Mouse (Mus musculus) heart, postnatal 10 days (tissue): Measurements from ENCODE around the gene Cyp2b10. TPM values are rescaled to one million over a fixed set of nuclear protein-coding genes. Genes with fewer than 3 reads are reported as not detected.
"Not testable (repeated sequence)": the region's sequence is repeated elsewhere in the genome, so short reads cannot be mapped to it uniquely, and the experiment has no call there.

Experiments used
- DNase-seq, 2 experiments: peaks; one replicate each; pipeline ENCODE4 v3.0.0; 2021
- intact Hi-C: fragments of 180-260 bp; cut with DNase I; formaldehyde crosslinking; loops from one replicate; pipeline ENCODE4 v1.15.1; 2025
- total RNA-seq, 2 experiments: library from RNA; stranded (reverse); gene quantifications; 2 replicates each; pipeline ENCODE4 v1.2.3; 2021

Cyp2b10 gene
- 1 to 10 TPM in 1 of 2 experiments, under 1 TPM in 1; 0.30 to 1.3 TPM for total RNA-seq

DNA sequence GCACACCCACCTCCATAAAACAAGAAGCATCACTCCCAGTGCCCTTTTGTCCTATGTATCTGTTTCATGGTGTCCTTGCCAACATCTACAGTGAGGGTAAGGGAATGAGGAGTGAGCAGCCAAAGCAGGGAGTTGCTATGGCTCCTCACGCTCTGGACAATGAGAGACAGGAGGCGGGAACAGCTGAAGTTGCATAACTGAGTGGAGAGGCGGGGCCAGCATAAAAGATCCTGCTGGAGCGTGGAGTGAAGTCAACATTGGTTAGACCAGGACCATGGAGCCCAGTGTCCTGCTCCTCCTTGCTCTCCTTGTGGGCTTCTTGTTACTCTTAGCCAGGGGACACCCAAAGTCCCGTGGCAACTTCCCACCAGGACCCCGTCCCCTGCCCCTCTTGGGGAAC, at the start of gene Cyp2b10:
Gene Cyp2b10 (plus strand): TSS at position 210 of the 400 bp plus-strand sequence.
- intact Hi-C loops, result no loop called here
- no peak for DNase-seq

DNA sequence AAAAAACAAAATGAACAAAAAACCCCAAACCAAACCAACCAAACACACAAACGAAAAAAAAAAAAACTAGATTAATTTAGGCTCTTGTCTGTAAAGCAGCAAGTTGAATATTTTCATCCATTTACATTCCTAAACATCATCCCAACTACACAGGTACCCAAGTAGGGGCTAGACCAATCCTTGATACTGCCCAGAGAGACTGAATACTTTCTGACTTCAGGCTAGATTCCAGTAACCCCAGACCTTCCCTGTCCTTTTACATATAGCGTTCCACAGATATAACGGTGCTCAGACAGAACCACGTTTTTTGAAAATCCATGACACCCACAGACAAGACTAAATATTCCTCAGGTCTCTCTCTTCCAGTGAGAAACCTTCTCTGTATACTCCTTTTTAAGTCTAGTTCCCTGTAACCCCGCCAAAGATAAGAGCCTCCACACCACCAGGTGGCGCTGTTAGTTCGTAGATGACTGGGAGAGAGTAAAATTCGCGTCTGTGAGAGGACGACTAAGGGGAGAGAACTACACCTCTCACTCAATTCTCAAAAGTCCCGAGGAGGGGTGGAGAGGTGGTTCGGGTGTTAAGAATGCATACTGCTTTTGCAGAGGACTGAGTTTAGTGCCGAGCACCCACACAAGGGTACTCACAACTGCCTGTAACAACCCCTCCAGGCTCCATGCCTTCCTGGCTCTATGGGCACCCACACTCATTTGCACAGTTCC, 49.5 kb upstream of the Cyp2b10 start:
- intact Hi-C loops, result loop anchor here (5.0 kb wide), 1 partner anchor 91 kb away; no protein-coding TSS in a partner anchor
- DNase-seq, result peak; percentile 89 to 95

DNA sequence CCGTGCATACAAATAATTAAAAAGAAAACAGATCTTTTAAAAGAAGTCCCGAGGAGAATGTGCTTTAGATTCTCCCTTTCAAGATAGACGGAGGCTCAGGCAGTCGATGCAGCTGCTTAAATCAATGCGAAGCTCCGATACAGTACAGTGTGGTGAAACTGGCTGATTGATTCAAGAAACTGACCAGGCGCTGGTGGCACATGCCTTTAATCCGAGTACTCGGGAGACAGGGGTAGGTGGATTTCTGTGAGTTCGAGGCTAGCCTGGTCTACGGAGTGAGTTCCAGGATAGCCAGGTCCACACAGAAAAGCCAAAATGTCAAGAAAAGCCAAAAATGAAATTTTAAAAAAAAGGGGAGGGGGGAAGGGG, 49.0 kb upstream of the Cyp2b10 start:
- intact Hi-C loops, result loop anchor here (5.0 kb wide), 1 partner anchor 91 kb away; no protein-coding TSS in a partner anchor
- no peak for DNase-seq

DNA sequence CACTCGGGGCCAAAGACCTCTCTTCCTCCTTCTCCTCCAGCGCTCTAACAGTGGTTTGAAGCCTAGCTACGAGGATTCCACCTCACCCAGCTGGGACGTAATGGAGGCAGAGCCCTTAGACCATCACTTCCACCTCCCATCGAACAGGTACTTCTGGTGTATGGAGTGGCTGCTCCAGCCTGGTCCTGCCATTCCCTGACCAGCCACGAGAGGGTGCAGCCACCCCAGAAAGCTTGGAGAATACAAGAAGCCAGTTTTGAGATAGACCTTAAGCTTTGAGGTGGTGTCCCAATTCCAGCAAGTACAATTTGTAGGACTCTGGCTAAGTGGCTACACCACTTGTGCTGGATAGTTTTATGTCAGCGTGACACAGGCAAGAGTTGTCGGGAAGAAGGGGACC, 42.3 kb upstream of the Cyp2b10 start:
- intact Hi-C loops, result loop anchor here (10.0 kb wide), 1 partner anchor 1270 kb away; no protein-coding TSS in a partner anchor
- DNase-seq, result peak; percentile 65 to 79

DNA sequence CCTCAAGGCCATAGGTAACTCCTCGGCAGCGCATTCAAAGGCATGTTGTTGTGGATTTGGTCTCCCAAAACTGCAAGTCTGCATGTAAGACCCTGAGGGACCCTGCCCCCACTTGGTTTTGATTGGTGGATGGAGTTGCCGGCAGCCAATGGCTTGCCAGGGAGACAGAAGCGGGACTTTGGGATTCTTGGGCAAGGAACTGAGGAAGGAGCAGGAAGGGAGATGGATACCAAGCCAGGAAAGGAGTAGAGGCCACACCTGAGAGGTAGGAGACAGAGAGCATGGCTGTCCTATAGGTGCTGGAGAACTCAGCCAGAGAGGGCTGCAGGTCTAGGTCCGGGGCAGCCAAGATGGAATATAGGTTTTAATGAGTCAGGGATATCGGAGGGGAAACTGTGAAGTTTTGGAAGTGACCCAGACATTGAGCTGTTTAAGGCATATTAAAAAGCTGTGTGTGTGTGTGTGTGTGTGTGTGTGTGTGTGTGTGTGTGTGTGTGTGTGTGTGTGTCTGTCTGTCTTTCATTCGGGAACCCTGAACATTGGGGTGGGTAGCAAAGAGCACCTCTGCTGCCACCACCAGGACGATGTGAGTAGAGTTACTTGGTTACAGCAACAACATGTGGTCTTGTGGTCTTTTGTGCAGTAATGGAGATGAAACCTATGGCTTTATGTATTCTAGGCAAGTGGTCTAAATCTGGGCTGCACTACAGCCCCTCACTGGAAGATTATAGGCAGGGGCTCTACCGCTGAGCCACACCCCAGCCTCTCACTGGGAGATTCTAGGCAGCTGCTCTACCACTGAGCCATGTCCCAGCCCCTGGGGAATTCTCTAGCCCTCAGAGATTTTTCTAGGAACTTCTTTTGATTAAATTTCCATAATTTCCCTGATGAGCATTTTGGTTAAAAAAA, 37.2 kb upstream of the Cyp2b10 start:
- intact Hi-C loops, result loop anchor here (10.0 kb wide), 1 partner anchor 1265 kb away; no protein-coding TSS in a partner anchor
- peak; percentile 15 to 27 for DNase-seq

DNA sequence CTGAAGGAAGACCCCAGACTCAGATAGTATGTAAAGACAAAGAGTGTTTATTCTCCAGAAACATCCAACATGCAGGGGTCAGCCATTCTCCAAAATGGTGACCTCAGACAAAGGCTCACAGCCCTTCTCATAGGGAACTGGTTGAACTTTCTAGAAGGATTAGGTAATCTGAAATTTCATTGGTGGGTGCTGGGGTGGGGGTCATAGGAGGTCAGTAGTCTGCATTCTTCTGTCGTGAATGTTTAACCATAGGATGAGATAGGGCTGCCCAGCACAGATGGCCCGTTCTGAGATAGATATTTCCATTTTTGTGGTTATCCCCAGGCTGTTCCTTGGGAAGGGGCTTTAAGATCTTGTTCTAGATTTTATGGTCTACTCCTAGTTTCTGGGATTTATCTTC, 35.1 kb upstream of the Cyp2b10 start:
- intact Hi-C loops, result no loop called here
- DNase-seq, result no peak

DNA sequence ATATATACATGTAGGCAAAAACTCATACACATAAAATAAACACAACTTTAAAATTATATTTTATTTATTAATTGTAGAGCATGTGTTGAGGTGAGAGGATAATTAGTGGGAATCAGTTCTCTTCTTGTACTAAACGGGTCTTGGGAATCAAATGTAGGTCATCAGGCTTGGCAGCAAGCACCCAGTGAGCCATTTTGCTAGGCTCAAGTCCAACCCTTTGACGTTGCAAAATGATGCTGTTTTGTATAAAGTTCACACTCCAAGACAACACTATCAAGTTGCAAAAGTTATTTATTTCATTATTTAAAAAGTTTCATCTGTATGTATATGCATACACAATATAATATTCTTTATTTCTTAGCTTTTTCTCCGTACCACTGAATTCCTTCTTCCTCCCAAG, 33.7 kb upstream of the Cyp2b10 start:
- intact Hi-C loops, result no loop called here

DNA sequence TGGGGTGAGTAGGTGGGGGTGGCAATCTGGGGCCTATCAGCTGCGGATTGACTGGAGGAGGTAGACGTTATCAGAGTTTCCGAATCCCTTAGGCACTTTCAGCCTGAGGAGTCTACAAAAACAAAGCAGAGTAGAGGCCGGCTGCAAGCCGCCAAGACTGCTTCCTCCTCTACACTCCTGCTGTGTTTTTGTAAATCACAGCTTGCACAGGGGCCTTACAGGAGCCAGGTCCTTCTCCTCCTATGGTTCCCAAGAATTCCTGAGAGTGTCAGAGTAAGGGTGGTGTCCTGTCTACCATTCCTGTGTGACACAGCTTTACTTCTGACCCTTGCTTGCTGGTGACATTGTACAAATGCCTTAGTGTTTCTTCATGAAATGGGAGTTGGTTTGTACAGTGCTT, 32.6 kb upstream of the Cyp2b10 start:
- no peak for DNase-seq
- intact Hi-C loops, result no loop called here

More for the DNA sequence above, 33.7 kb upstream of the Cyp2b10 start:
- DNase-seq, result peak; percentile 10 to 21

DNA sequence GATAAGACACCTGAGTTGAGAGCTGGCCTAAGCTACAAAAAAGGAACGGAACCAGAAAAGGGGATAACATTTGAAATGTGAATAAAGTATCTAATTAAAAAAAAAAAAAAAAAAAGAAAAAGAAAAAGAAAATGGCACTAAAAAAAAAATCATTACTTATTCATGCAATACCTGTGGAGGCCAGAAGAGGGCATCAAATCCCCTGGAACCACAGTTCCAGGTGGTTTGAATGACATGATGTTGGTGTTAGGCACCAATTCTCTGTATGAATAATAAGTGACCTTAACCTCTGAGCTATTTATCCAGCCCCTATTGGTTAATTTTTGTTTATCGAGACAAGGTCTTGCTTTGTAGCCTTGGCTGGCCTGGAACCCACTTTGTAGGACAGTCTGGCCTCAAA, 27.6 kb upstream of the Cyp2b10 start:
- intact Hi-C loops, result no loop called here
- DNase-seq, result no peak

DNA sequence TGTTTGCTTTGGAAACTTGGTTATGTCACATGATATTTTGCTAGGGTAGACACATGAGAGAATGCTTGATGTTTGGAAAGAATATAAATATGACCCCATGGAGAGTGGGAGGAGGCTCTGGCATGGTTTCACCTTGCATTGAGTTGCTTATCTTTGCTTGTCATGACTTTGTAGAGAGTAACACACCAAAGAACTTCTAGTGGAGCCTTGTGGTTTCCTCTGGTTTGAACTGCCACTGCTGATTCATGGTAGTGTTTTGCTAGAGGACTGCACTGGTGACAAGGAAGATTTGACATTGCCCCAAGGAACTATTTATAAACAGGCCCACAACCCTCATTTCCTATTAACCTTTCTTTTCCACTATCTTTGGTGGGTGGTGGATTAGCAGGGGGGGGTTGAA, 24.8 kb upstream of the Cyp2b10 start:
- no peak for DNase-seq
- intact Hi-C loops, result no loop called here

DNA sequence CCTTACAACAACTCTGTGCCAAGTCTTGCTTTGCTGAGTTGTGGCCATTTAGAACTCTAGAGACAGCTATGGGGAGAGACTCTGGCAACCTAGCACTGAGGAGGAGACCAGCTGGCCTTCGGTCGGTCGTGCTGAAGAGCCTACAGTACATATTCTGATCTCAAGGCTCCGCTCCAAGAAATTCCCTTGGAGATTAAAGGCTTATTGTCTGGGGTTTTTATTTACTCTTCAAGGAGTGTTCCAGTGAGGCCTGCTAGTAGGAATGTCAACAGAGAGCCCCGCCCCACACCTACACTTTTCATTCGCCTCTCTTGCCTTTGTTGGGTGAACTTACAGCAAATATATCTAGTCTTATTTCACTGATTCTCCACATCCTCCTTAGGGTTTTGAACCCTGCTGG, 18.7 kb upstream of the Cyp2b10 start:
- intact Hi-C loops, result no loop called here
- no peak for DNase-seq

DNA sequence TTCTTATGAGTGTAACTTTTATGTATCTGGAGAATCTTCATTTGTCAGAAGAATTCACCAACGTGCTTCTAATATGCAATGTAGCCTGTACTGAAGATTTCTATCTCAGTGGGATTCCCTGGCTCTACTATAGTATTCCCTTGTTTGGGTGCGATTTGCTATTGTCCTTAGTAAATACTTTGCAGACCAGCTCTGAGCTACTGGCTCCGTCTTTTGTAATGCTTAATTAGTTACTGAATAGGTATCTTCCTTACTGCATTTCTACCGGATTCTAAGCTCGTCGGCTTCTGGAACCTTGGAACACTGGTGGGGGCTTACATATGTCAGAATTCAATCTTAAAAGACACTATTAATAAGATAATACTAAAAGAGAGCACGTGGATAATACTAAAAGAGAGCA, 16.7 kb upstream of the Cyp2b10 start:
- DNase-seq, intact Hi-C loops: not testable (repeated sequence)

DNA sequence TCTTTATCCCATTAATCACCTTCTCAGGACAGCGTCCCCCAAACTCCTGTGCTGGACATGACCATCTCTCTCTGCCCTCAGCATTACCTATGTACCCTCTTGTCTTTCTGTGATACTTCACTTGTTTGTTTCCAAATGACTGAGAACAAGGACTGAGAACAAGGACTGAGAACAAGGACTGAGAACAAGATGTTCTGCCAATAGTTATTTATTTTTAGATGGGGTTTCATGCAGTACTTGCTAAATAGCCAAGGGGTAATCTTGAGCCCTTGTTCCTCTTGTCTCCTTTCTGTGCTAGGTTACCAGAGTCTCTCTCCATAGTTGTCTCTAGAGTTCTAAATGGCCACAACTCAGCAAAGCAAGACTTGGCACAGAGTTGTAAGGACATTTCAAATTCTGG, 13.1 kb upstream of the Cyp2b10 start:
- DNase-seq, result no peak

DNA sequence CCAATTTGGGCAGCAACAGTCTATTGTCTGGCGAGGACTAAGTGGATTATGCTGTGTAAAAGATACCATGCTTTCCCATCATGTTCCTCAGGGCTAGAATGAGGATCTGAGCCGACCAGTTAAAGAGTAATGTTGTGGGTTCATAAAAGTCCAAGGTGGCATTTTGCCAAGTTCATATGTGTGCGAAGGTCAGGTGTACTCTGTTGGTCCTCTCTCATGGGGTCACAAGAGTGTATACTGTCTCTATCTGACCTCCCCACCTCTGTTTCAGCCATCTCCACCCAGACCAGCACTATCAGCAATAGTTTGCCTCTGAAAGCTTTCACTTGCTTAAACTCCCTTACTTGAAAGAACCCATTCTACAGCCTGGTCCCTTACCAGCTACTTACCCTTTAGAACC, 9.7 kb upstream of the Cyp2b10 start:
- DNase-seq, result no peak

More for the DNA sequence above, 13.1 kb upstream of the Cyp2b10 start:
- intact Hi-C loops, result no loop called here

DNA sequence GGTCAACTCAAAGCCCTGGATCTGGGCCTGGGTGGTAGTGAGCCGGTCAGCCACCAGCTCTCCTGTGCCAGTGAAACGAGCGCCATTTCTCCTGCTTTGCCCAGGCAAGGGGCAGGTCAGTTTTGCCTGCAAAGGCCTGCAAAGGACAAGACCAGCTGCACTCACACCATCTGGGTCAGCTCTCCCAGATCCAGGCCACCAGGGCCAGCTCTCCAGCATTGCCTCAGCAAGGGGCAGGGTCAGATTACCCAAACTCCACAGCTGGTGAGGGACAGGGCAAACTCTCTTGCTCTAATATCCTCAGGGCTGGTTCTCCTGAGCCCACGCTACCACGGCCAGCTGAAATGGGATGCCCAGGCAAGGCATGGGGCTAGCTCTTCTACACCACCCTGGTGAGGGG, 4.3 kb upstream of the Cyp2b10 start:
- no peak for DNase-seq
- intact Hi-C loops, result no loop called here

More for the DNA sequence above, 9.7 kb upstream of the Cyp2b10 start:
- intact Hi-C loops, result no loop called here

DNA sequence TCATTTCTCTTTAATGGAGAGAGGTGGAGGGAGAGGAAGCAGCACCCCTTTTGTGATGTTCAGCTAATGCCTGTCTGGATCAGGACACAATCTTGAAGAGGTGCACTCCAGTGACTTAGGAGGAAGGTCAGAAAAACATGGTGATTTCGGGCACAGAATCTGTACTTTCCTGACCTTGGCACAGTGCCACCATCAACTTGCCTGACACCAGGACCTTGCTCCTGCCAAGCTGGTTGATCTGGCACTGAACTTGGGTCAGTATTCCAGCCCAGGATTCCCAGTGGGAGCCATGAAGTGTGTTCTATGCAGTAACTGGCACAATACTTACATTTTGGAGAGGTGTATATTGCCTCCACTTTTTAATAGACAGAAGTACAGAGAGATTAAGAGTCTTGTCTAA, 2.3 kb upstream of the Cyp2b10 start:
- DNase-seq, result no peak
- intact Hi-C loops, result no loop called here

DNA sequence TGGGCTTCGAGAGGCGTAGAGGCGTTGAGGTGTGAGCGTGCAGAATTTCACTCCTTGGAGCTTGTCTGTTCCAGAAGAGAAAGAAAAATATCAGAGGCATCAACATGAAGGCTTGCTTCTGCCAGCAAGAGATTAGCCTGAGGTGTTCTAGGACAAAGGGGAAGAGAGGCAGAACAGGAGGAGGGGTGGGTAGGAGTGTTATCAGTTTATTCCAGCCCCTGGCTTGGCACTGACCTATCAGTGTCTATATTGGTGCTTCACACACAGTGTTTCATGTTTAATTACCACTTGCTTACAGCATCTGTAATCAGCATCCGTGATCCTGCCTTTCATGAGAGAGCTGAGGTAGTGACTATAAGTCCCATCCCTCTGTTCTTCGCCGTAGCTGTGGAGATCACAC, 644 bp downstream of the Cyp2b10 start:
- DNase-seq, result no peak
- intact Hi-C loops, result no loop called here

DNA sequence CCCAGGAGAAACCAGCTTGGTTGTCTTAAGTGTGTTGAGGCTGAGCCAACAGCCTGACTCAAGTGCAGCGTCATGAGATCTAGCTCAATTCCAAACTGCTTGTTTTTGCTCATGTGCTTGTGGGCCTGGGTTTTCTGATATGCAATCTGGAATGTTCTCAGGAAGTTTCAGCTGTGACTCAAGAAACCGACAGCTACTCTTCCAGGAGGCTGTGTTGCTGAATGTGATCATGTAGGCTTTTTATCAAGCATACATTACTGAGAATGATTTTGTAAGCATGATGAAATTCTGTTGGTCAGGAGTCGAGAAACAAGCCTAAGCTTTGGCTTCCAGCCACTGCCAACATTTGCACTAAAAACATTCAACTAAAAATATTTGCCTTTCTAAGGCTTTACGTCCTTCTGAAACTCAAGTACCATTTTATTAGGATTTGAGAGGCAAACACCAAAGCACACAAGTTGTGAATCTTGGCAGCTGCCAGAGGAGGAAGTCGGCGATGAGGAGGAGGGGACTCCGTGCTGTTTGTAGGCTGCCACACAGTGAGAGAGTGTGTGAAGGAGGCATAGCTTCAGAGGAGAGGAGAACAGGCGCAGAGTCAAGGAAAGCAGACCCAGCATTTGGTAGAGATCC, 4.8 kb downstream of the Cyp2b10 start:
- intact Hi-C loops, result no loop called here
- peak; percentile 4 to 10 for DNase-seq

DNA sequence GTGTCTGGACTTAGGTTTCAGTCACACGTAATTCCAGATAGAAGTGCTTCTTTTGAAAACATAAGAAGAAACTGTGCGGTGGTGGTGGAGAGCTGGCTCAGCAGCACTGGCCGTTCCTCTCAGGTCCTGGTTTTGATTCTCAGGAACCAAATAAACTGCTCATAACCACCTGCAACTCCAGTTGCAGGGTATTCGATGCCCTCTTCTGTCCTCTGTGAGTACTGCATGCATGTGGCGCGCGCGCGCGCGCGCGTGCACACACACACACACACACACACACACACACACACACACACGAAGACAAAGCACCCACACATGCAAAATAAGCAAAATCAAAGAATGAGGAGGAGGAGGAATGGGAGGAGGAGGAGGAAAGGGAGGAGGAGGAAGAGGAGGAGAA, 5.7 kb downstream of the Cyp2b10 start:
- intact Hi-C loops, result no loop called here
- DNase-seq, result peak in 1 of 2 experiments; percentile 9

DNA sequence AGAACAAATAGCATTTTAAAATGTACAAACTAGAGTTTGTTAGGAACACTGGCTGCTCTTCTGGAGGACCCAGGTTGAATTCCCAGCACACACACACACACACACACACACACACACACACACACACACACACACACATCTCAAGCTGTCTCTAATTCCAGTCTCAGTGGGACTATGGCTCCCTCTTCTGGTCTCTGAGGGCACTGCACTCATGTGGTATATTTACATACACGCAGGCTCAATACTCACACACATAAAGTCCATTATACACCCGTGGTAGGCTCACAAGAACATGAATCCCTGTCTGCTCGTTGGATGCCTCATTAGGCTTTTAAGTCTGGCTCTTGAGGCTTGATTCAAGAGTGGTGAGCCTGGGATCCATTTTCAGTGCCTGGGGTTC, 6.6 kb downstream of the Cyp2b10 start:
- DNase-seq, result peak in 1 of 2 experiments; percentile 22
- intact Hi-C loops, result no loop called here

DNA sequence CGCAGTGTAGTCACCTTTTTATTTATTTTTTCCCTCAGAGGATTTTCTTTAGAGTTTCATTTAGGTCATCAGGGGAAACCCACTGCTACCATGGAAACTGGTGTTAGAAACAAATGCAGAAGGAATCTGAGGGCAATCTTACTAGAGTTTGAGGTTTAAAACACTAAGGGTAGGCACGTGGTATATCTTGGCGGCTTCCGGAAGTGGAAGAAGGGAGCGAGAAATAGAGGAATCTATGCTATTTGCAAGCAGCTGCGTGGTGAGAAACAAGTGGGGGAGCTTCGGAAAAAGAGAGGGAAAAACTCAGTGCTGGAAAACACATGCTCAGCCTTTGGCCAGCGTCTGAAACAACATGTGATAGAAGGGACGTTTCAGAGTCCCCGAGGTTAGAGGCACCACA, 7.1 kb downstream of the Cyp2b10 start:
- intact Hi-C loops, result no loop called here
- no peak for DNase-seq
